Mouse (Mus musculus) E14TG2a.4 (cell line): ENCODE measurements around the gene U2af1.

ENCODE experiments used
- H3K27me3 ChIP-seq: 2 replicates; pipeline ENCODE4 v1.6.1; 2014; ENCODE audit warnings: low read length, control low read depth; ENCODE audit not compliant: insufficient read depth
- H3K36me3 ChIP-seq: 2 replicates; pipeline ENCODE4 v1.6.1; 2014; ENCODE audit warnings: low read length, control low read depth; ENCODE audit not compliant: insufficient read depth
- H3K4me1 ChIP-seq: replicated peaks from 2 replicates; pipeline ENCODE4 v1.6.1; 2014; ENCODE audit warnings: low read depth, low read length, control low read depth
- H3K4me3 ChIP-seq: replicated peaks from 2 replicates; pipeline ENCODE4 v1.5.1; 2014; ENCODE audit warnings: mild to moderate bottlenecking, low read length
- H3K9me3 ChIP-seq: 2 replicates; pipeline ENCODE4 v1.6.1; 2014; ENCODE audit warnings: low read length, control low read depth
- CTCF ChIP-seq: conservative IDR thresholded peaks from 2 replicates; pipeline ENCODE4 v1.5.1; 2014; ENCODE audit warnings: low read length
- NANOG ChIP-seq: IDR thresholded peaks from 2 replicates; pipeline ENCODE4 v1.6.1; 2014; ENCODE audit warnings: borderline replicate concordance, low read length, mixed read lengths
- POU5F1 ChIP-seq: IDR thresholded peaks from 2 replicates; pipeline ENCODE4 v1.6.1; 2014; ENCODE audit warnings: low read length, borderline replicate concordance

Gene U2af1

DNA sequence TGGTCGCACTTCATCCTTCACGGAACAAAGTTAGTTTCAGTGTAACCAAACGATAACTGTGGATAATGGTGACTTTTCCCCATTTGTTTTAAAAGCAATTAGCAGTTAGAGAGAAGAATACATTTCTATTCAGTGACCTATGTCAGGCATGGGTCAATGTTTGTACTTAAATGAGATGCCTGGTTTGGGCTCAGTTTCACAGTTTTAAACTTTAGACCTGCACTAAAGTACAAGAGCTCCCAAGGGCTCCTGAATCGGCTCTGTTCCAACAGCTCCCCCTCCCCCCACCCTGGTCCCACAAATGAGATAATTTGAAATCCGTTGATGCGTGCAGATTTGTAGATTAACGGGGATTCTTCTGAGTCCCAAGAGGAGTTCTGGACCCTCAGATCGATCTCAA lies 13.0 kb upstream of the U2af1 start:
- Histone ChIP-seq H3K9me3 (no peaks in the 10 kb centered on the region), H3K4me3 (no peak overlapping the region), H3K36me3 (no peaks in the 10 kb centered on the region), H3K27me3 (peaks cover 8% of the 10 kb centered on the region; the same call in 1 of the 2 replicates), H3K4me1 (peaks cover 7% of the 10 kb centered on the region; the same call in 1 of the 2 replicates)
- TF ChIP-seq NANOG, result no peak
- no peak for TF ChIP-seq POU5F1
- no peak for TF ChIP-seq CTCF

DNA sequence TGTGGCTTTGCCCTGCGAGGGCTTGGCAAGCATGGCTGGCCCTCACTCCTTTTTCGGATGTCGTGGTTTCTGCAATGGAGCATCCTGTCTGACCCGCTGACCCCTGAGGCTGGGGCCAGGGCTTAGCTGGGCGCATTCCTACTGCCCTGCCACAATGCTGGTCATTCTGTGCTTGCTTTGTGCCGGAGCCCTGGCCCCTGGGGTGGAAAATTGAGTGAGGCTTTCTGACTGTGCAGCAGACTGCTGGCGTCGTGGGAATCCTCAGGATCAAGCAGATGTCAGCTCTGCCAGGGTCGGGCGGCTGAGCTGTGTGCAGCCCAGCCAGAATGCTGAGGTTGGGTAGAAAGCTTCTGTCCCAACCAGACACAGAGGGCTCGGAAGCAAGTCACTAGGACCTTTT lies 11.5 kb upstream of the U2af1 start:
- H3K4me1 ChIP-seq, result peaks cover 7% of the 10 kb centered on the region; the same call in 1 of the 2 replicates
- no peaks in the 10 kb centered on the region for H3K36me3 ChIP-seq
- H3K4me3 ChIP-seq, result no peak overlapping the region
- TF ChIP-seq POU5F1, result no peak
- TF ChIP-seq CTCF, result no peak
- TF ChIP-seq NANOG, result no peak
- no peaks in the 10 kb centered on the region for H3K9me3 ChIP-seq
- peaks cover 8% of the 10 kb centered on the region; the same call in 1 of the 2 replicates for H3K27me3 ChIP-seq

DNA sequence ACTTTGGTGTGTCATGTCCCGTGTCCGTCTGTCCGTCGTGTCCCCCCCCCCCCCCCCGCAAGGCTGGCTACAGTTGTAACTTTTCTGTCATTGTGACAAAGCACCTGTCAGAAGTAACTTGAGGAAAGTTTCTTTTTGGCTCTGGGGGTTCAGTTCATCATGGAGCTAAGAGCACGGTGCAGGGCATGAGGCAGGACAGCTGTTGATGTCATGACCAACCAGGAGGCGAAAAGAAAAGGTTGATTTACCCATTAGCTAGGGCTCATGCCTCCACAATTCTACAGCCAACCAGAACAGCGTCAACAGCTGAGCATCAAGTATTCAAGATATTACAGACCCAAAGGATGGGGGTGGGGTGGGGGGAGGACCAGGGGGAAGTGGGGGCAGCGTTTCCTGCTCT lies 9.6 kb upstream of the U2af1 start:
- Histone ChIP-seq H3K9me3 (no peaks in the 10 kb centered on the region), H3K36me3 (no peaks in the 10 kb centered on the region), H3K4me3 (no peak overlapping the region), H3K27me3 (peaks cover 8% of the 10 kb centered on the region; the same call in 1 of the 2 replicates), H3K4me1 (peaks cover 3% of the 10 kb centered on the region; the same call in 1 of the 2 replicates)
- no peak for TF ChIP-seq NANOG
- no peak for TF ChIP-seq POU5F1
- no peak for TF ChIP-seq CTCF

DNA sequence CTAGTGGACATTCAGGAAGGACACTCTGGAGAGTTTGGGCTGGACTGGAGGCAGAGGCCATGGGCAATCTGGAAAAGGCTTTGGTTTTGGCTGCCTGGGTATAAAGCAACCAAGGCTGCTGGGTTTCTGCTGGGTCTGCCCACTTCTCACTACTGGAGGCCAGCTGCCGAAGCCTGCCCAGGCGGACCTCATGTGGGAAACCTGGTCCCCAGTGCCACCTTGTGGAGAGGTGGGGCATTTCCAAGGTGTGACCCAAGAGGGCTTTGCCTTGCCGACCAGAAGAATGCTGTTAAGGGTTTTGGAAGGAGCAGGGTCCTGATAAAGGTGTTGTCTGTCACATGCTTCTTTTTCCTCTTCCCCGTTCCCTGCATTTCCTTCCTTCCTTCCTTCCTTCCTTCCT lies 6.1 kb upstream of the U2af1 start:
- Histone ChIP-seq H3K4me3 (no peak overlapping the region), H3K4me1 (peaks cover 2% of the 10 kb centered on the region), H3K36me3 (no peaks in the 10 kb centered on the region), H3K9me3 (no peaks in the 10 kb centered on the region), H3K27me3 (peaks cover 8% of the 10 kb centered on the region; the same call in 1 of the 2 replicates)
- no peak for TF ChIP-seq NANOG
- TF ChIP-seq CTCF, result peak; percentile 68
- no peak for TF ChIP-seq POU5F1

DNA sequence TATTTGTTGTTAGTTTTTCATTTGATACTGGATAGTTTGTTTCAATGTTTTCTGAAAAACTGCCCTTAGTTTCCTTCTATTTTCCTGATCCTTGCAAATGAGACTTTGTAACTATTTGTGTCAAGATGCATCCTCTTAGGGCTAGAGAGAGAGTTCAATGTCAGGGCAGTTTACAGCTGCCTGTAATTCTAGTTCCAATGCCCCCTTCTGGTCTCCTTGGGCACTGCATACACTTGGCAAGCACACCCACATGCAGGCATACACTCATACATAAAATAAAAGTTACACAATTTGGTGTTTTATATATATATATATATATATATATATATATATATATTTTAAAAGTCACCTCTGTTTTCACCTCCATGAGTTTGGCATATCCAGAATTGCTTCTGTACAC lies 4.2 kb upstream of the U2af1 start:
- Histone ChIP-seq H3K4me1 (peaks cover 11% of the 10 kb centered on the region), H3K36me3 (peaks cover under 1% of the 10 kb centered on the region; the same call in 1 of the 2 replicates), H3K27me3 (peaks cover 8% of the 10 kb centered on the region; the same call in 1 of the 2 replicates), H3K4me3 (no peak overlapping the region), H3K9me3 (no peaks in the 10 kb centered on the region)
- no peak for TF ChIP-seq POU5F1
- TF ChIP-seq CTCF, result peak; percentile 52

DNA sequence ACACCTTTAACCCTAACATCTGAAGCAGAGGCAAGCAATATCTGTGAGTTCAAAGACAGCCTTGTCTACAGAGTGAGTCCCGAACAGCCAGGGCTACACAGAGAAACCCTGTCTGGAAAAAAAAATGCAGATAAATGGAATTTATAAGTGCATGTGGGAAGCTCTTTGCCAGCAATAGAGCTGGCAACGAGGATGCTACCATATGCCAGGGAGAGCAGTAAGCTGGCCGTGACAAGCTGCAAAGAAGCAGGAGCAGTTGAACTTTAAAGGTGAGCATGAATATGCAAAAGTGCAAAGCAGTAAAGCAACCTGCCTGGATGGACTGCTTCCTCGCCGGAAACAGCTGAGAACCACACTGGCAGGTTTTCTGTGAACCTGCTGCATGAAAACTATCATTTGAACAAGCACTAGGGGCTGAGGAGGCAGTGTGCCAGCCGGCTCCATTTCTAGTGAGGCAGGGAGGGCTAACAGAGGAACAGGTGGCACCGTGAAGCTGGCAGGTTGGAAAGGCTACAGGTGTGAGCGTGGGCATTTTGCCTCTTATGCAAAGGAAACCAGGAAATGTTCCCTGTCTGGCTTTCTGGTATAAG lies 2.1 kb upstream of the U2af1 start:
- H3K9me3 ChIP-seq, result no peaks in the 10 kb centered on the region
- TF ChIP-seq CTCF (no peak), POU5F1 (no peak), NANOG (no peak)
- H3K27me3 ChIP-seq, result no peaks in the 10 kb centered on the region; the same call in 1 of the 2 replicates
- no peak overlapping the region for H3K4me3 ChIP-seq
- peaks cover 21% of the 10 kb centered on the region for H3K36me3 ChIP-seq
- peaks cover 29% of the 10 kb centered on the region for H3K4me1 ChIP-seq

DNA sequence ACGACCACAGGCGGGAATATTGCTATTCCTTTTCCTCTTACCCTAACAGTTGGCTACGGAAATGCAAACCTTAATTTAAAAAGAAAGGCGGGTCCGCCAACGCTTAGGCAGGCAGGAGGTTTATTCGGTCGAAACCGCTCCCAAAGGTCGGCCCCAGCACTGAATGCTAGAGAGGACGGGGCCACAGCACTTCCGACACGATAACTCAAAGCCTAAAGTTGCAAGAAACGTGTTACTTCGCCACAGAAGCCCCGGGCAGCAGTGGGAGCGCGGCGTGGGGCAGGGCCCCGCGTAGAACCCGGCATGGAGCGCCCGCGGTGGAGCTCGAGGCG lies 590 bp downstream of the U2af1 start:
- peaks cover 55% of the 10 kb centered on the region for H3K4me1 ChIP-seq
- H3K27me3 ChIP-seq, result no peaks in the 10 kb centered on the region
- H3K9me3 ChIP-seq, result no peaks in the 10 kb centered on the region
- H3K36me3 ChIP-seq, result peaks cover 47% of the 10 kb centered on the region
- TF ChIP-seq POU5F1, result no peak
- no peak for TF ChIP-seq CTCF
- no peak for TF ChIP-seq NANOG
- peak overlapping the region; percentile 98 for H3K4me3 ChIP-seq

DNA sequence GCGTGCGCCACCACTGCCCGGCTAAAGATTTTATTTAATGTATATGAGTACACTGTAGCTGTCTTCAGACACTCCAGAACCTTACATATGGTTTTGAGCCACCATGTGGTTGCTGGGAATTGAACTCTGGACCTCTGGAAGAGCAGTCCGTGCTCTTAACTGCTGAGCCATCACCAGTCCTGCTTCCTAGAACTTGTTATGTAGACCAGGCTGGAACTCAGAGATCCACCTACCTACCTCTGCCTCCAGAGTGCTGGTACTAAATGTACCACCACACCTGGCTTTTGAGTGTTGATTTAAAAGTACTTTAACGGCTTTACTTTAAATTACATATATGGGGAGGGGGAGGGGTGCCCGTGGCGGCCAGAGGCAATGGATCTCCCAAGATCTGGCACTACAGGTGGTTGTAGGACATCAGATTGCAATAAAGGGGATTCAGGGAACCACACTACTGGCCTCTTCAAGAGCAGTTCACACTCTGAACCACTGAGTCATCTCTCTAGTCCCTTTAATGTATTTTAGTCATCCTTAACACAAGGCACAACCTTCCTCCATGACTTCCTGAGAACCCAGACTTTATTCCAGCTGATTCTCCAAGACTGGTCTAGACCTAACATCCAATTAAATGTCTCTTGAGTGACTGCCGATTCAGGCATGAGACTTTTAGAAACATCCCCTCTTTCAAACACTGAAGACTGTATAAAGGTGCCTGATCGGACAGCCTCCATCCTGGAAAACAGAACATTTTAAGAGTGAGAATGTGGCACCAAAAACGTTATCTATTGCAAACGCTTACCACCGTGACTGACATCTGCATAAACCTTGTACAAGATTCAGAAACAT lies 1.3 kb downstream of the U2af1 start:
- Histone ChIP-seq H3K36me3 (peaks cover 54% of the 10 kb centered on the region), H3K4me3 (peak overlapping the region; percentile 98), H3K4me1 (peaks cover 63% of the 10 kb centered on the region), H3K27me3 (no peaks in the 10 kb centered on the region), H3K9me3 (no peaks in the 10 kb centered on the region)
- TF ChIP-seq NANOG (no peak), POU5F1 (no peak), CTCF (no peak)
